Mouse (Mus musculus): ENCODE measurements around the gene Nlrc5. TPM values are rescaled to one million over a fixed set of nuclear protein-coding genes. Genes with fewer than 3 reads are reported as not detected.

Nlrc5 gene
- polyA plus RNA-seq, 1 experiment from 2014 or later: 0.28 TPM

- H3K27me3 ChIP-seq: peaks cover 41% of the 10 kb centered on the region
- H3K9me3 ChIP-seq: no peaks in the 10 kb centered on the region
- H3K4me1 ChIP-seq: peaks cover 10% of the 10 kb centered on the region
- H3K36me3 ChIP-seq: no peaks in the 10 kb centered on the region
- 1% methylated on average over 70 of the region's 81 CpGs for WGBS
- H3K27ac ChIP-seq: no peak within 1 kb of the TSS
- H3K4me3 ChIP-seq: peak within 1 kb of the TSS; percentile 67
- ATAC-seq (ENCODE audit: insufficient number of reproducible peaks, insufficient read depth, low FRiP score, low TSS enrichment): peak; percentile 82
- H3K9ac ChIP-seq: peak within 1 kb of the TSS; percentile 77
- peak within 1 kb of the TSS; percentile 93 for H3K4me2 ChIP-seq (replicated peaks)
Measured at GRCm38 (mm10) chr8:94532873-94533671, 98.9 kb downstream of the Nlrc5 start, which contains the start of gene Cpne2. TSS of gene Cpne2 (plus strand) at chr8:94532990.

GRCm38 (mm10) chr8:94534612-94535011 lies 100.5 kb downstream of the Nlrc5 start:
- no peak overlapping the region for H3K4me2 ChIP-seq (replicated peaks)
- no peak overlapping the region for H3K9ac ChIP-seq
- no peak for ATAC-seq (ENCODE audit: insufficient number of reproducible peaks, insufficient read depth, low FRiP score, low TSS enrichment)
- H3K4me3 ChIP-seq: no peak overlapping the region
- WGBS: 62% methylated on average over 4 of the region's 4 CpGs
- H3K27ac ChIP-seq: no peak overlapping the region
- peaks cover 41% of the 10 kb centered on the region for H3K27me3 ChIP-seq
- no peaks in the 10 kb centered on the region for H3K9me3 ChIP-seq
- peaks cover 10% of the 10 kb centered on the region for H3K4me1 ChIP-seq
- no peaks in the 10 kb centered on the region for H3K36me3 ChIP-seq

GRCm38 (mm10) chr8:94535631-94536030 lies 101.5 kb downstream of the Nlrc5 start:
- H3K4me3 ChIP-seq: no peak overlapping the region
- WGBS: 80% methylated on average over 7 of the region's 7 CpGs
- ATAC-seq (ENCODE audit: insufficient number of reproducible peaks, insufficient read depth, low FRiP score, low TSS enrichment): no peak
- H3K4me2 ChIP-seq (replicated peaks): no peak overlapping the region
- H3K9me3 ChIP-seq: no peaks in the 10 kb centered on the region
- H3K4me1 ChIP-seq: peaks cover 10% of the 10 kb centered on the region
- H3K27ac ChIP-seq: no peak overlapping the region
- peaks cover 41% of the 10 kb centered on the region for H3K27me3 ChIP-seq
- no peaks in the 10 kb centered on the region for H3K36me3 ChIP-seq
- H3K9ac ChIP-seq: no peak overlapping the region

- Histone ChIP-seq H3K9ac (no peak overlapping the region), H3K4me2 (replicated peaks) (no peak overlapping the region), H3K36me3 (no peaks in the 10 kb centered on the region), H3K4me1 (0 out of 2 replicates have a peak, but pooled peaks cover 3% of the 10 kb centered on the region), H3K27ac (no peak overlapping the region), H3K4me3 (no peak overlapping the region), H3K9me3 (no peaks in the 10 kb centered on the region), H3K27me3 (peaks cover 32% of the 10 kb centered on the region)
- ATAC-seq (ENCODE audit: insufficient number of reproducible peaks, insufficient read depth, low FRiP score, low TSS enrichment): no peak
- WGBS: 69% methylated on average over 2 of the region's 2 CpGs
Measured at GRCm38 (mm10) chr8:94537456-94537855, 103.3 kb downstream of the Nlrc5 start.

GRCm38 (mm10) chr8:94540025-94540424 lies 105.9 kb downstream of the Nlrc5 start:
- Histone ChIP-seq H3K9me3 (no peaks in the 10 kb centered on the region), H3K4me3 (no peak overlapping the region), H3K36me3 (no peaks in the 10 kb centered on the region), H3K4me1 (peaks cover 5% of the 10 kb centered on the region; the same call in 1 of the 2 replicates), H3K27ac (no peak overlapping the region), H3K9ac (no peak overlapping the region), H3K27me3 (peaks cover 7% of the 10 kb centered on the region; the same call in 1 of the 2 replicates), H3K4me2 (replicated peaks) (no peak overlapping the region)
- ATAC-seq (ENCODE audit: insufficient number of reproducible peaks, insufficient read depth, low FRiP score, low TSS enrichment): no peak
- WGBS: 84% methylated on average over 2 of the region's 2 CpGs

- no peaks in the 10 kb centered on the region for H3K27me3 ChIP-seq
- 72% methylated on average over 17 of the region's 18 CpGs for WGBS
- no peak overlapping the region for H3K9ac ChIP-seq
- no peak overlapping the region for H3K4me3 ChIP-seq
- H3K4me2 ChIP-seq (replicated peaks): no peak overlapping the region
- H3K27ac ChIP-seq: no peak overlapping the region
- no peaks in the 10 kb centered on the region for H3K9me3 ChIP-seq
- H3K4me1 ChIP-seq: peaks cover 5% of the 10 kb centered on the region; the same call in 1 of the 2 replicates
- H3K36me3 ChIP-seq: no peaks in the 10 kb centered on the region
- ATAC-seq (ENCODE audit: insufficient number of reproducible peaks, insufficient read depth, low FRiP score, low TSS enrichment): no peak
Measured at GRCm38 (mm10) chr8:94540889-94541795, 107.0 kb downstream of the Nlrc5 start.

- WGBS: 43% methylated on average over 8 of the region's 8 CpGs
- Histone ChIP-seq H3K36me3 (no peaks in the 10 kb centered on the region), H3K27ac (no peak overlapping the region), H3K27me3 (no peaks in the 10 kb centered on the region), H3K4me1 (peaks cover 5% of the 10 kb centered on the region; the same call in 1 of the 2 replicates), H3K4me2 (replicated peaks) (no peak overlapping the region), H3K9me3 (no peaks in the 10 kb centered on the region), H3K9ac (no peak overlapping the region), H3K4me3 (no peak overlapping the region)
- no peak for ATAC-seq (ENCODE audit: insufficient number of reproducible peaks, insufficient read depth, low FRiP score, low TSS enrichment)
Measured at GRCm38 (mm10) chr8:94543981-94544380, 109.8 kb downstream of the Nlrc5 start.

GRCm38 (mm10) chr8:94549041-94549440 lies 114.9 kb downstream of the Nlrc5 start:
- Histone ChIP-seq H3K27me3 (no peaks in the 10 kb centered on the region), H3K4me2 (replicated peaks) (no peak overlapping the region), H3K9ac (no peak overlapping the region), H3K27ac (no peak overlapping the region), H3K9me3 (no peaks in the 10 kb centered on the region), H3K4me3 (no peak overlapping the region), H3K36me3 (no peaks in the 10 kb centered on the region), H3K4me1 (peaks cover 10% of the 10 kb centered on the region; the same call in 1 of the 2 replicates)
- ATAC-seq (ENCODE audit: insufficient number of reproducible peaks, insufficient read depth, low FRiP score, low TSS enrichment): no peak
- WGBS: 52% methylated on average over 5 of the region's 5 CpGs

- no peak for ATAC-seq (ENCODE audit: insufficient number of reproducible peaks, insufficient read depth, low FRiP score, low TSS enrichment)
- Histone ChIP-seq H3K36me3 (no peaks in the 10 kb centered on the region), H3K27ac (no peak overlapping the region), H3K9me3 (no peaks in the 10 kb centered on the region), H3K9ac (no peak overlapping the region), H3K4me3 (no peak overlapping the region), H3K27me3 (no peaks in the 10 kb centered on the region), H3K4me1 (0 out of 2 replicates have a peak, but pooled peaks cover 8% of the 10 kb centered on the region), H3K4me2 (replicated peaks) (no peak overlapping the region)
- 40% methylated on average over 5 of the region's 5 CpGs for WGBS
Measured at GRCm38 (mm10) chr8:94549482-94549881, 115.3 kb downstream of the Nlrc5 start.

- no peaks in the 10 kb centered on the region for H3K27me3 ChIP-seq
- no peak for ATAC-seq (ENCODE audit: insufficient number of reproducible peaks, insufficient read depth, low FRiP score, low TSS enrichment)
- no peak overlapping the region for H3K27ac ChIP-seq
- H3K9me3 ChIP-seq: no peaks in the 10 kb centered on the region
- WGBS: 75% methylated on average over 5 of the region's 5 CpGs
- no peak overlapping the region for H3K9ac ChIP-seq
- no peak overlapping the region for H3K4me3 ChIP-seq
- 0 out of 2 replicates have a peak, but pooled peaks cover 8% of the 10 kb centered on the region for H3K4me1 ChIP-seq
- H3K36me3 ChIP-seq: no peaks in the 10 kb centered on the region
- H3K4me2 ChIP-seq (replicated peaks): no peak overlapping the region
Measured at GRCm38 (mm10) chr8:94549998-94550397, 115.8 kb downstream of the Nlrc5 start.

GRCm38 (mm10) chr8:94551471-94552422 lies 117.6 kb downstream of the Nlrc5 start:
- no peak overlapping the region for H3K4me3 ChIP-seq
- H3K9me3 ChIP-seq: no peaks in the 10 kb centered on the region
- WGBS: 42% methylated on average over 17 of the region's 17 CpGs
- ATAC-seq (ENCODE audit: insufficient number of reproducible peaks, insufficient read depth, low FRiP score, low TSS enrichment): no peak
- H3K4me2 ChIP-seq (replicated peaks): no peak overlapping the region
- H3K4me1 ChIP-seq: 0 out of 2 replicates have a peak, but pooled peaks cover 8% of the 10 kb centered on the region
- no peak overlapping the region for H3K27ac ChIP-seq
- no peaks in the 10 kb centered on the region for H3K36me3 ChIP-seq
- H3K9ac ChIP-seq: no peak overlapping the region
- no peaks in the 10 kb centered on the region for H3K27me3 ChIP-seq

All from embryonic facial prominence, embryonic 12.5 days (tissue).